Mouse (Mus musculus): ENCODE measurements around the gene Olfr676. TPM values are rescaled to one million over a fixed set of nuclear protein-coding genes. Genes with fewer than 3 reads are reported as not detected.
"Not testable (repeated sequence)": the region's sequence is repeated elsewhere in the genome, so short reads cannot be mapped to it uniquely, and the experiment has no call there.

The Olfr676 gene
- not detected in 2 replicates for polyA plus RNA-seq (2012; rRNA removed)

DNA sequence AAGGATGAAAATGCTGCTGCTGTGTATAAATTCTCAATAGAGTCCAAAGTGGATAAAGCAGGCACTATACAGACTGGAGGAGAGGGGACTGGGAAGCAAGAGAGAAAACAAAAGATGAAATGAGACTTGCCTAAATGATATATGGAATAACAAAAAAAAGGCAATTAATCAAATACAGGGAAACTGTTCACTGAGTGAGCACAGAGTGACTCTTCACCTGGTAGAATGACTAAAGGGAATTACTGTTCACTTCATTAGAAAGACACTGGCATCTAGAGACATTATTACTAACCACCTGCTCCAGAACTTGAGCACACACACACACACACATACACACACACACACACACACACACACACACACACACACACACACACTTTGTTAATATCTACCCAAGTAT lies at the start of gene Olfr676:
Gene Olfr676 (plus strand): TSS at position 301 of the 400 bp plus-strand sequence.
- TF ChIP-seq POLR2A (IDR thresholded peaks at IDR 0.05; ENCODE audit: low read depth, low read length) (no peak), CTCF (IDR thresholded peaks at IDR 0.05; ENCODE audit: extremely low read depth, insufficient read length, insufficient replicate concordance, low read depth, low read length) (no peak)

DNA sequence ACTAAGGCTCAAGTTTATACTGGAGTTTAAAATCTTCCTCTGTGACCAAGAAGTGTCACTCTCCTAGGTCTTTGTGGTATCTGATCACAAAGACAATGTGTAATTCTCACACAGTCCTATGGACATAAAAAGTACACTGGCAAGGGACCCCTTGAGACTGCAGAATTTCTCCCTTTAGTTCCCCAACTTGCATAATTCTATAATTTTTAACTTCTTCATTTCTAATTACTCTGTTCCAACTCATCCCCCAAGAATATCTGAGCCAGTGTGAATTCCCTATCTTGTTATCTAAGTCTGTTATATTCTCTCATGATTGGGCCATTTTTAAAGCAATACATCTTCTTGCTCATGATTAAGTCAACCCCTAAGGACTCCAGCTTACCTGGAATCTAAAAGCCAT lies 30.6 kb upstream of the Olfr676 start, which contains the start of gene Olfr672:
Gene Olfr672 (minus strand): TSS at position 101 of the 400 bp plus-strand sequence.
- no peaks in the 10 kb centered on the region for H3K4me1 ChIP-seq (ENCODE audit: control insufficient read depth, insufficient read depth, insufficient read length, low read length)
- no peak within 1 kb of the TSS for H3K27ac ChIP-seq (ENCODE audit: insufficient read depth, low read depth, low read length)
- no peaks in the 10 kb centered on the region for H3K27me3 ChIP-seq (ENCODE audit: control insufficient read depth, insufficient read depth, low read length)
- no peak for TF ChIP-seq POLR2A (IDR thresholded peaks at IDR 0.05; ENCODE audit: low read depth, low read length)
- no peak for TF ChIP-seq CTCF (IDR thresholded peaks at IDR 0.05; ENCODE audit: extremely low read depth, insufficient read length, insufficient replicate concordance, low read depth, low read length)
- H3K4me3 ChIP-seq (ENCODE audit: low read depth, low read length) = no peak within 1 kb of the TSS
- H3K36me3 ChIP-seq (ENCODE audit: control insufficient read depth, insufficient read depth, low read length) = no peaks in the 10 kb centered on the region

More for the DNA sequence above, at the start of gene Olfr676:
- no peaks in the 10 kb centered on the region for H3K36me3 ChIP-seq (ENCODE audit: control insufficient read depth, insufficient read depth, low read length)
- no peaks in the 10 kb centered on the region for H3K27me3 ChIP-seq (ENCODE audit: control insufficient read depth, insufficient read depth, low read length)
- H3K4me3 ChIP-seq (ENCODE audit: low read depth, low read length) = no peak within 1 kb of the TSS
- H3K27ac ChIP-seq (ENCODE audit: insufficient read depth, low read depth, low read length) = no peak within 1 kb of the TSS
- no peaks in the 10 kb centered on the region for H3K4me1 ChIP-seq (ENCODE audit: control insufficient read depth, insufficient read depth, insufficient read length, low read length)

DNA sequence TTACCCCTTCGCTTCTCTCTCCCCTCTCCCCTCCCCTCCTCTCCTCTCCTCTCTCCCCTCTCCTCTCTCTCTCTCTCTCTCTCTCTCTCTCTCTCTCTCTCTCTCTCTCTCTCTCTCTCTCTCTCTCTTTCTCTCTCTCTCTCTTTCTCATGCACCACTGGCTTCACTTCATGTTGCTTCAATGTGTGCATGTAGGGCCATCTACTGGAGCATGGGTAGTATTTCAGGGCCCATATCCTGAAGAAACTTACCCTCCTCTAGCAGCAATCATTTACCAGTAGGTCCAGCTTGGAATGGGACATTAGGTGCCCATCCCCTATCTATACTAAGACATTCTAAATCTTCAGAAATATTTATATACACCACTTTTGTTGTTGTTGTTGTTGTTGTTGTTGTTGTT lies 10.0 kb upstream of the Olfr676 start:
- Histone ChIP-seq H3K4me1 (ENCODE audit: control insufficient read depth, insufficient read depth, insufficient read length, low read length) (no peaks in the 10 kb centered on the region), H3K27ac (ENCODE audit: insufficient read depth, low read depth, low read length) (no peak overlapping the region), H3K4me3 (ENCODE audit: low read depth, low read length) (no peak overlapping the region), H3K36me3 (ENCODE audit: control insufficient read depth, insufficient read depth, low read length) (no peaks in the 10 kb centered on the region), H3K27me3 (ENCODE audit: control insufficient read depth, insufficient read depth, low read length) (no peaks in the 10 kb centered on the region)
- no peak for TF ChIP-seq CTCF (IDR thresholded peaks at IDR 0.05; ENCODE audit: extremely low read depth, insufficient read length, insufficient replicate concordance, low read depth, low read length)
- TF ChIP-seq POLR2A (IDR thresholded peaks at IDR 0.05; ENCODE audit: low read depth, low read length) = no peak
- WGBS = 70% methylated on average over 1 of the region's 1 CpGs

DNA sequence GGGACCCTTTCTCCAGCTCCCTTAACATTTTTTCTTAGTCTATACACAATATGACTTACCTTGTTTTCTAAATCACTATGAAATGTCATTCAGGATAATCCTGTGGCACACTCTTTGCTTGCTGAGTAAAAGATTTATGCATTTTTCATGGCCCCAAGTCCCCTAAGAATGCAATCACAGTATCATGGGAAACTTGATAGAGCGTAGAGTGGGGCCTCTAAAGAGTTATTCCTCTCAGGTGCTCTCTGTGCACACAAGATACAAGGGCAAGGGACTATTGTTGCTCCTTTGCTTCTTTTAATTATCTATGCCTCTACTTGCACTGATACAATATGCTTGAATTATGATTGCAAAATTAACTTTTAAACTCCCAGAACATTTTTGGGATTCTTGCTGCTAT lies 4.1 kb upstream of the Olfr676 start, which contains the start of gene Olfr675:
Gene Olfr675 (minus strand): TSS at position 101 of the 400 bp plus-strand sequence.
- Histone ChIP-seq H3K27me3 (ENCODE audit: control insufficient read depth, insufficient read depth, low read length) (no peaks in the 10 kb centered on the region), H3K27ac (ENCODE audit: insufficient read depth, low read depth, low read length) (no peak within 1 kb of the TSS), H3K4me3 (ENCODE audit: low read depth, low read length) (no peak within 1 kb of the TSS), H3K36me3 (ENCODE audit: control insufficient read depth, insufficient read depth, low read length) (no peaks in the 10 kb centered on the region), H3K4me1 (ENCODE audit: control insufficient read depth, insufficient read depth, insufficient read length, low read length) (no peaks in the 10 kb centered on the region)
- 75% methylated on average over 1 of the region's 1 CpGs for WGBS
- TF ChIP-seq POLR2A (IDR thresholded peaks at IDR 0.05; ENCODE audit: low read depth, low read length) = no peak
- no peak for TF ChIP-seq CTCF (IDR thresholded peaks at IDR 0.05; ENCODE audit: extremely low read depth, insufficient read length, insufficient replicate concordance, low read depth, low read length)

DNA sequence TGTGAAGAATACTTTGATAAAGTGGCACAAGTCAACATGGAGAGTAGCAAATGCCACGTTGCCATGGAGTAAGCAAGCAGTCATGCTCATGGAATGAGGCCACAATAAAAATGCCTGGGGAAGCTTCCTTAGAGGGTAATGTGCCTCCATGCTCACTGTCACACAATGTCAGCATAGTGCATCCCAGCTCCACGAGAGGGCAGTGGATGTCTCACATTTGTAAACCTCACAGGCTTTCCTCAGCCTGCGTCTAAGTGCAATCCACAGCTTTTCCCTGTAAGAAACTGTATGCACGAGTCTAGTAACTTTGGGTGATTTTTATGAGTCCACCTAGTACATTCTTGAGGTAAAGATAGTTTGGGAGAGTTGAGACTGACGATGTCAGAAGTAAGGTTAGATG lies 1.3 kb downstream of the Olfr676 start:
- H3K27me3 ChIP-seq (ENCODE audit: control insufficient read depth, insufficient read depth, low read length); H3K36me3 ChIP-seq (ENCODE audit: control insufficient read depth, insufficient read depth, low read length); H3K4me1 ChIP-seq (ENCODE audit: control insufficient read depth, insufficient read depth, insufficient read length, low read length); H3K27ac ChIP-seq (ENCODE audit: insufficient read depth, low read depth, low read length); H3K4me3 ChIP-seq (ENCODE audit: low read depth, low read length): not testable (repeated sequence)
- WGBS = 29% methylated on average over 5 of the region's 5 CpGs

DNA sequence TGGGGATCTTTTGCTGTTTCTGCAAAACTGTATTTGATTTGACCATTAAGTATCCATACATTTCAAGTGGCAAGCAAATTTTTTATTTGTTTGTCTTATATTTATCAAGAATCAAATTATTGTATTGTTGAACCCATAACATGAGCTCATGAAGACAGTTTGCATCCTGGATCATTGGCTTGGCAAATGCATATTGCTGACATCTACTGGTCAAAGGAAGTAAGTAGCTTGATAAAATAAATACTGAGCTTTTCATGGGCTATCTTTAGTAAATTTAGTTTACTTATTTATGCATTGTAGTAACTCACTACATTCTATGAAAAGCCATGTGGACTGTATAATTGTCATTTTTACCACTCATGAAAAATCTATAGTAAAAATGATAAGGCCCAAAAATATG lies 26.5 kb downstream of the Olfr676 start:
- Histone ChIP-seq H3K4me3 (ENCODE audit: low read depth, low read length) (no peak overlapping the region), H3K4me1 (ENCODE audit: control insufficient read depth, insufficient read depth, insufficient read length, low read length) (no peaks in the 10 kb centered on the region), H3K27me3 (ENCODE audit: control insufficient read depth, insufficient read depth, low read length) (no peaks in the 10 kb centered on the region), H3K27ac (ENCODE audit: insufficient read depth, low read depth, low read length) (no peak overlapping the region), H3K36me3 (ENCODE audit: control insufficient read depth, insufficient read depth, low read length) (no peaks in the 10 kb centered on the region)
- TF ChIP-seq CTCF (IDR thresholded peaks at IDR 0.05; ENCODE audit: extremely low read depth, insufficient read length, insufficient replicate concordance, low read depth, low read length) = no peak
- TF ChIP-seq POLR2A (IDR thresholded peaks at IDR 0.05; ENCODE audit: low read depth, low read length) = no peak

DNA sequence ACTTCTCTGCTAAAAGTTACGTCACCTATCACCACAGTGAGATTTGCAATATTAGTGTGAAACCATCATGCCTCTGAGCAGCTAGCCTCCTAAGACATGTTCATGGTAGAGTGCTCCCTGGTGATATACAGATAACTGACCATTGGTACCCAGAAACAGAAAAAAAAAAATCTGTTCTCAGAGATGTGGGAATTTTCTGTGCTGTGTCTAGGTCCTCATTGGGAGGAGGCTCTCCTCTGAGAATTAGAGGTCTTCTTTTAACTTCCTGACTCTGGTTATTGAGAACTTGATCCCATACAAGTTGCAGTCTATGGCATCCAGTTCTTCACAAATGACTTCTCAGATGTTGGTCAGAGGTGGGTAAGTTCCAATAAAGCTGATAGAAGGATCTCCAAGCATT lies 31.7 kb downstream of the Olfr676 start, which contains the start of gene Olfr678:
Gene Olfr678 (plus strand): TSS at position 301 of the 400 bp plus-strand sequence.
- WGBS = 85% methylated on average over 1 of the region's 1 CpGs
- Histone ChIP-seq H3K4me1 (ENCODE audit: control insufficient read depth, insufficient read depth, insufficient read length, low read length) (no peaks in the 10 kb centered on the region), H3K4me3 (ENCODE audit: low read depth, low read length) (no peak within 1 kb of the TSS), H3K27me3 (ENCODE audit: control insufficient read depth, insufficient read depth, low read length) (no peaks in the 10 kb centered on the region), H3K36me3 (ENCODE audit: control insufficient read depth, insufficient read depth, low read length) (no peaks in the 10 kb centered on the region), H3K27ac (ENCODE audit: insufficient read depth, low read depth, low read length) (no peak within 1 kb of the TSS)
- TF ChIP-seq CTCF (IDR thresholded peaks at IDR 0.05; ENCODE audit: extremely low read depth, insufficient read length, insufficient replicate concordance, low read depth, low read length) (no peak), POLR2A (IDR thresholded peaks at IDR 0.05; ENCODE audit: low read depth, low read length) (no peak)

DNA sequence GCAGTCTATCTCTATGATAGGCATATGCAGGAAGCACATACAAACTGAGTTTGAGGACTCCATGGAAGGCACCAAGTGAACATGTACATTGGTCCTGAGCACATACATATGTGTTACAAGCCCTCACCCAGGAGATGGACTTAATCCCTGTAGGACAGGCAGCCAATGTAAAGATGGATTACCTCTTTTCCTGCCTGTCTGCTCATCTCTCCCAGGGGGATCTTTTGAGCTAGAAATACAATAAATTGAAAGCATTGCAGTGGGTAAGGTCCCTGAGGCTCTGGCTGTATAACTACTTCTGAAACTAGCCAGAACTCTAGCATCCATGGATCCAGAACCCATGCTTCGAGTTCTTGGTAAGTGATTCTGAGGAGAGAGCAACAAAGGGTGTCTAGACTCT lies 48.4 kb downstream of the Olfr676 start, which contains the start of gene Olfr679:
Gene Olfr679 (plus strand): TSS at position 301 of the 400 bp plus-strand sequence.
- H3K36me3 ChIP-seq (ENCODE audit: control insufficient read depth, insufficient read depth, low read length) = no peaks in the 10 kb centered on the region
- no peaks in the 10 kb centered on the region for H3K4me1 ChIP-seq (ENCODE audit: control insufficient read depth, insufficient read depth, insufficient read length, low read length)
- no peak for TF ChIP-seq POLR2A (IDR thresholded peaks at IDR 0.05; ENCODE audit: low read depth, low read length)
- no peak for TF ChIP-seq CTCF (IDR thresholded peaks at IDR 0.05; ENCODE audit: extremely low read depth, insufficient read length, insufficient replicate concordance, low read depth, low read length)
- 39% methylated on average over 1 of the region's 1 CpGs for WGBS
- no peaks in the 10 kb centered on the region for H3K27me3 ChIP-seq (ENCODE audit: control insufficient read depth, insufficient read depth, low read length)
- no peak within 1 kb of the TSS for H3K27ac ChIP-seq (ENCODE audit: insufficient read depth, low read depth, low read length)
- no peak within 1 kb of the TSS for H3K4me3 ChIP-seq (ENCODE audit: low read depth, low read length)

Other genes starting within 250 kb of the Olfr676 start
- gene Usp17lb, start 190.1 kb upstream of the Olfr676 start, polyA plus RNA-seq (2012; rRNA removed) = not detected in 2 replicates
- not detected in 2 replicates for gene Usp17la, start 175.7 kb upstream of the Olfr676 start, polyA plus RNA-seq (2012; rRNA removed)
- gene Olfr665, start 154.7 kb upstream of the Olfr676 start, polyA plus RNA-seq (2012; rRNA removed) = not detected in 2 replicates
- not detected in 2 replicates for gene Olfr666, start 136.7 kb upstream of the Olfr676 start, polyA plus RNA-seq (2012; rRNA removed)
- gene Olfr667, start 111.2 kb upstream of the Olfr676 start, polyA plus RNA-seq (2012; rRNA removed) = not detected in 2 replicates
- gene Olfr668, start 104.6 kb upstream of the Olfr676 start, polyA plus RNA-seq (2012; rRNA removed) = not detected in 2 replicates
- not detected in 2 replicates for gene Olfr669, start 98.5 kb upstream of the Olfr676 start, polyA plus RNA-seq (2012; rRNA removed)
- gene Olfr670, start 70.1 kb upstream of the Olfr676 start, polyA plus RNA-seq (2012; rRNA removed) = not detected in 2 replicates
- gene Olfr671, start 53.6 kb upstream of the Olfr676 start, polyA plus RNA-seq (2012; rRNA removed) = not detected in 2 replicates
- gene Olfr672, start 30.7 kb upstream of the Olfr676 start, polyA plus RNA-seq (2012; rRNA removed) = not detected in 2 replicates
- not detected in 2 replicates for gene Olfr675, start 4.2 kb upstream of the Olfr676 start, polyA plus RNA-seq (2012; rRNA removed)
- gene Olfr677, start 18.7 kb downstream of the Olfr676 start, polyA plus RNA-seq (2012; rRNA removed) = not detected in 2 replicates
- gene Olfr678, start 31.8 kb downstream of the Olfr676 start, polyA plus RNA-seq (2012; rRNA removed) = not detected in 2 replicates
- not detected in 2 replicates for gene Olfr679, start 48.5 kb downstream of the Olfr676 start, polyA plus RNA-seq (2012; rRNA removed)
- not detected in 2 replicates for gene Olfr680-ps1, start 60.1 kb downstream of the Olfr676 start, polyA plus RNA-seq (2012; rRNA removed)
- gene Olfr681, start 84.1 kb downstream of the Olfr676 start, polyA plus RNA-seq (2012; rRNA removed) = not detected in 2 replicates
- gene Olfr683, start 114.3 kb downstream of the Olfr676 start, polyA plus RNA-seq (2012; rRNA removed) = not detected in 2 replicates
- gene Olfr684, start 131.0 kb downstream of the Olfr676 start, polyA plus RNA-seq (2012; rRNA removed) = not detected in 2 replicates
- not detected in 2 replicates for gene Olfr685, start 153.3 kb downstream of the Olfr676 start, polyA plus RNA-seq (2012; rRNA removed)
- not detected in 2 replicates for gene Olfr686, start 174.8 kb downstream of the Olfr676 start, polyA plus RNA-seq (2012; rRNA removed)